Mouse (Mus musculus) naive thymus-derived CD4-positive, alpha-beta T cell, adult 2 months (primary cell): ENCODE results near the gene Rasd2.

ENCODE experiments used
- DNase-seq: peaks from one replicate; pipeline ENCODE4 v3.0.0-alpha.2; 2011; ENCODE audit warnings: low read depth

Rasd2 gene

GRCm38 (mm10) chr8:75213686-75214085 is at the start of gene Rasd2:
Gene Rasd2, plus strand, starts transcription at chr8:75213944.
- no peak for DNase-seq

GRCm38 (mm10) chr8:75169363-75169762 is 44.4 kb upstream of the Rasd2 start:
- no peak for DNase-seq

GRCm38 (mm10) chr8:75172009-75172685 is 41.6 kb upstream of the Rasd2 start:
- no peak for DNase-seq

GRCm38 (mm10) chr8:75193022-75193421 is 20.7 kb upstream of the Rasd2 start:
- no peak for DNase-seq

- no peak for DNase-seq
Observed at GRCm38 (mm10) chr8:75194473-75195071, 19.2 kb upstream of the Rasd2 start.

GRCm38 (mm10) chr8:75197170-75197569 is 16.6 kb upstream of the Rasd2 start:
- no peak for DNase-seq

GRCm38 (mm10) chr8:75197862-75198261 is 15.9 kb upstream of the Rasd2 start:
- DNase-seq = no peak

GRCm38 (mm10) chr8:75198300-75198699 is 15.4 kb upstream of the Rasd2 start:
- DNase-seq = no peak

GRCm38 (mm10) chr8:75198988-75199765 is 14.6 kb upstream of the Rasd2 start:
- no peak for DNase-seq

GRCm38 (mm10) chr8:75199914-75200313 is 13.8 kb upstream of the Rasd2 start:
- DNase-seq = no peak

- DNase-seq = no peak
Observed at GRCm38 (mm10) chr8:75202041-75202656, 11.6 kb upstream of the Rasd2 start.

- DNase-seq = no peak
Observed at GRCm38 (mm10) chr8:75202913-75203312, 10.8 kb upstream of the Rasd2 start.

- no peak for DNase-seq
Observed at GRCm38 (mm10) chr8:75203420-75203819, 10.3 kb upstream of the Rasd2 start.

- DNase-seq = no peak
Observed at GRCm38 (mm10) chr8:75204190-75204868, 9.4 kb upstream of the Rasd2 start.

- DNase-seq = no peak
Observed at GRCm38 (mm10) chr8:75211461-75211860, 2.3 kb upstream of the Rasd2 start.

GRCm38 (mm10) chr8:75212631-75213306 is 975 bp upstream of the Rasd2 start:
- DNase-seq = peak; percentile 28

GRCm38 (mm10) chr8:75213307-75213651 is 465 bp upstream of the Rasd2 start:
- no peak for DNase-seq

- no peak for DNase-seq
Observed at GRCm38 (mm10) chr8:75215046-75215445, 1.3 kb downstream of the Rasd2 start.

GRCm38 (mm10) chr8:75215931-75216330 is 2.2 kb downstream of the Rasd2 start:
- no peak for DNase-seq

GRCm38 (mm10) chr8:75216886-75217285 is 3.1 kb downstream of the Rasd2 start:
- DNase-seq = no peak

- peak; percentile 48 for DNase-seq
Observed at GRCm38 (mm10) chr8:75217969-75218368, 4.2 kb downstream of the Rasd2 start.
